Mouse (Mus musculus): ENCODE measurements at regions not wholly inside any gene's neighbourhood (a gene's known extent, or its start where the extent isn't known, plus 50 kb on each side); places are given as distances from the start of the nearest gene placed in this dataset.
"Not testable (repeated sequence)": the region's sequence is repeated elsewhere in the genome, so short reads cannot be mapped to it uniquely, and the experiment has no call there.

DNA sequence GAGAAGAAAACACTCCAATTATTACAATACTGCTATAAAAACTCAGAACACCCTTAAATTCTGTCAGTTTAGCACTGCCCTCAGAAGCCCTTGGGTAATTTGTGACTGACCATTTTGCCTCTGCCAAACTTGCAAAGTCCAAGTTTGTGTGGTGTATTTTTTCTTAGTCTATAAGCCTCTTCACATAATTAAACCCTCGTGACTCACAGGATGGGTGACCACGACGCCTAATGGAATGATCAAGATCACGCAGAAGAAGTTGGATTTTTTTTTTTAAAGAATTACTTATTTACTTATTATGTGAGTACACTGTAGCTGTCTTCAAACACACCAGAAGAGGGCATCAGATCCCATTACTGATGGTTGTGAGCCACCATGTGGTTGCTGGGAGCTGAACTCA, 214.4 kb upstream of the Smim15 start:
- DNase-seq = no peak

DNA sequence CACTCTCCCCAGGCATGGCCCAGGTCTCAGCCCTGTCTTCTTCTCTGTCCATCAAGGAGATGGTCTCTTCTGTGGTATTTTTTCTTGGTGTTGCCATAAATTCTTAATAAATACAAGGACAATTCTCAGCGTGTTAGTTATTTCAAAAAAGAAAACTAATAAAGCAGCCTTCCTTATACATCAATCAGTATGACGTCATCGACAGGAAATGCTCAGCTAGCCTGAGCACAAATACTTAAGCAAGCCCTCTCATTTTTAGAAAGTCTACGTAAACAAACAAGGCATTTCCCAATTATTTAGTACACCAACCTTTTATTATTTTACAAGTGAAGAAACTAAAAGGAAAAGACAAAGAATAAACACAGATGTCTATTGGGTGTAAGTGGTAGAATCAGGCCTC, 218.6 kb upstream of the Smim15 start:
- DNase-seq = no peak

GRCm38 (mm10) chr13:107823342-107823741, 220.9 kb upstream of the Smim15 start:
- no peak for DNase-seq

GRCm38 (mm10) chr13:107822198-107822597, 222.0 kb upstream of the Smim15 start:
- no peak for DNase-seq

DNA sequence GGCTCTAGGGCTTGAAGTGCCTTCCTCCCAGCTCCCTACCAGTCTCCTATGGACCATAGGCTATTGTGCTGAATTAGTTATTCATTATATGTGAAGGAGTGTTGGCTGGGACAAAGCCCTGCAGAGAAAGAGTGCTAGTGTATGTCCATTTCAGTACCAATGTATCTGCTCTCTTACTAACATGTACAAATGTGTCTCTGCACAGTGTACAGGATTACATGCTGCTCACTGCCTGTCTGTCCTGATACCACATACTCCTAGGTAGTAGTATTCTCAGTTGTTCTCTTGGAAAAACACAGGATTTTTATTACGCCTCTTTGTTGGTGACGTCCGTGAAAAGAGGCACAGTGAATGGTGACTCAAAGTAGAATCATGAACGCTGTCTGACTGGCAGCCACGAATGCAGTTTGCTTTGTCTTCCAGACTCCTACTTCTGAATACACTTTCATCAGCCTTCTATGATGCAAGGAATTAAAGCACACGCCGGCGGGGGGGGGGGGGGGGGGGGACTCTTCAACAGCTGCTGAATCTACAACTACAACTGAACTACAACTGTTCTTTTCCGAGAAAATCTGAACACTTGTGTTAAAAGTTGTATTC, 230.6 kb upstream of the Smim15 start:
- DNase-seq = no peak

DNA sequence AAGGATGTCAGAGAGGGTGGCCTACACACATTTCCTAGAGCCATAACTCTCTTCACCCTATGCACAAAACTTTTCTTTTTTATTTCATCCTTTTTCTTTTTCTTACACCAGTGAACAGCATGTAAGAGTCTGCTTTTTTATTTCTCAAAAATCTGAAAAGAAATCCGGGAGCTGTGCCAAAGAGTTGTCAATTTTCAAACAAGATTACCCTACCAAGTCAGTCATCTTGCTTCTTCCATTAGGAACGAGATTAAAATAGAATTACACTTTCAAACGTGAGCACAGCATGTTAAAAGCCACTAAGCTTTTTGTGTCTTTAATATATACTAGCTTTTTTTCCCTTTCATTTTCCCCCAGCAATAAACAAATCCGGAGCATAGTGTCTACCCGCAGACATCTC, 232.2 kb upstream of the Smim15 start:
- no peak for DNase-seq

GRCm38 (mm10) chr13:107810802-107811192, 233.4 kb upstream of the Smim15 start:
- DNase-seq = no peak

DNA sequence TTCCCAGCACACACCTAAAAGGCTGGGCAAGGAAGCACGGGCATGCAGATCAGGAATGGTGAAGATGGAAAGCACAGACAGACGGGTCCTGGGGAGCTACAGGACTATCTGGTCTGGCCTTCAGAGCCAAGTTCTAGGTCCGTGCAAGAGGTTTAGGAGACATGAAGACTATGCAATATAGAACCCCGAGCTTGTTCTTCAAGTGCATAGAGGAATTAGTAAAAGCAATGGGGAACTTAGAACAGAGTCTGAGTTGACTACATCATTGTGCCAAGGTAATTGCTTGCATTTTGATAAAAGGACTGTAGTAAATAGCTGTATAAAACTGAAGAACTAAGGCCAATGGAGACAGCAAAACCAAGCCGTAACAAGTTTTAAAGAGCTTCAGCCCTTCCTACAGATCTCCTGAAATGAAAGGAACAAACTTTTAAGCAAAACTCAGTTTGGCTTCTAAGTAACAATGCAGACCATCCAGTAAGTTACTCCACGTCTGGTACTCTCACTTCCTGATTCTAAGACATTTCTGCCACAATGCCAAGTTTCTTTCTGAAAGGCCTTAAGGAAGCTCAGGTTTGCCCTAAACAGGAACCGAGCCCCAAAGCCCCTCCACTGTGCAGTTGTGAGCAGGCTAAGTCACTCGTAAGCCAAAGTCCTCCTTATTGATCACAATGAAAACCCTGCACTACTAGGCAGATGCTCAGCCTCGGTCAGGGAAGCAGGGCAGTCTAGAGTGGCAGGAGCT, 234.0 kb upstream of the Smim15 start:
- no peak for DNase-seq

- no peak for DNase-seq
Observed at GRCm38 (mm10) chr13:107808961-107809360, 235.3 kb upstream of the Smim15 start.

DNA sequence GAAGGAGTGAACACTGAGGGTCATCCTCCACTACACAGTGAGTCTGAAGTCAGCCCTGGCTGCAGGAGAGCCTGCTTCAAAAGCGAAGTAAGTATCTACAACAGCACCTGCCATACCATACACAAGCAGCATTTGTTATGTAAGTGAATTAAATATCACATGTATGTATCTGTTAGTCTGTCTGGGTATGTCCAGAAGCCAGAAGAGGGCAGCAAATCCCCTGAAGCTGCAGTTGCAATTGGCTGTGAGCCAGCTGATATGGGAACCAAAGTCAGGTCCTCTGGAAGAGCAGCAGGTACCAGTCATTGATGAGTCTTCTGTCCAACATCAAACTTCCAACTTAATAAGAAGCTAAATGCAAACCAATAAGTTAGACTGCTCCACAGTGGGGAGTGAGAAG, 239.8 kb upstream of the Smim15 start:
- DNase-seq = no peak

- DNase-seq = no peak
Observed at GRCm38 (mm10) chr13:107799199-107799945, 244.9 kb upstream of the Smim15 start.

DNA sequence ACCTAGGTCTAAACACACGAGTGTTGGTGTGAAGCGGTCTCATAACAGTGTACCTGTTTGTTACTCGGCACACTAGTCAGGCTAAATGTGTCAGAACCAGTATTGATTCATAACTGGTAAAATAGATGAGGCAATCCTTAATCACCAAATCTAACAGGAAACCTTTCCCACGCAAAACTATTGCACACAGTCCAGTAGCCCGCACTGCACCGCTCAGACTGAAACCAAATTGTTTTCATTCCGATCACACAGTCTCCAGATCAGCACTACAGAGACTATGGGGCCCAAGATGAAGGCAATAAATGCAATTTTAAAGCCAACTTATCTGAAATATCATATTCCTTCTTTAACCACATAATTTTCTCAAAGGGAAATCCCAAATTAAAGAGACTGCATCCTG, 246.1 kb upstream of the Smim15 start:
- DNase-seq = no peak

DNA sequence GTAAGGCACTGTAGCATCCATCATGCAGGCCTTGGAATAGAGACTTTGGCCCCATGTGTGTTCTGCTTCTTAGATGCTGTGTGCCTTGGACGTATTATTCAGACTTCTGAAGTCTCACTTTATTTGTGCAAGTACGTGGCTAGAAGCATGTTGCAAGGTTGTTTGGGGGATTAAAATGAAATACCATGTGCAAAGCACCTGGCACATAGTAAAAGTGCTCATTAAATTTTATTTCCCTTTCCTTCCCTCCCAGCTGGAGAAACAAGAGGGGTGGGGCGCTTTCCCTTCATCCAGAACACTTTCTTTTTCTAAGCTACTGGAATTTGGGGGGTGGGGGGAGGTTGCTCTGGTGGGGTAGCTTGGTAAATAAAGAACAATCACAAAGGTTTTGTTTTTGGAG, 248.7 kb upstream of the Smim15 start:
- no peak for DNase-seq

GRCm38 (mm10) chr13:107791770-107792169, 252.5 kb upstream of the Smim15 start:
- no peak for DNase-seq

- DNase-seq = no peak
Observed at GRCm38 (mm10) chr13:107784971-107785370, 259.3 kb upstream of the Smim15 start.

DNA sequence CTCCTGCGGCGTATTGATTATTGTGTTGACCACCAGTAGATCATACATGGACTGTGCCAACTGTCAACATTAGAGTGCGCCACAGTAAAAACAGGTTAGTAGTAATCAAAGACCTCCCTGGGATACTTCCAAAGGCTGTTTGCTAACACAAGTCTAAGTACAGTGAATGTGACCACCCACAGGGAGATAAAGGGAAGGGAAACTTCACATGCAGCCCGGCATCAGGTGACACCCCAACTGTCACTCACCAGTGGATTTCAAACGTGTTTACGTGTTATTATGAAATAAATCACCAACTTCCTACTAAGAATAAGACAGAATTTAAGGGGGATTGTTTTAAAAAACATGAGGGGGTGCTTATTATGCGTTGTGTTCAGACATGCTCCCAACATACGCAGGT, 262.5 kb upstream of the Smim15 start:
- DNase-seq = no peak

- DNase-seq = no peak
Observed at GRCm38 (mm10) chr13:107781221-107781620, 263.0 kb upstream of the Smim15 start.

DNA sequence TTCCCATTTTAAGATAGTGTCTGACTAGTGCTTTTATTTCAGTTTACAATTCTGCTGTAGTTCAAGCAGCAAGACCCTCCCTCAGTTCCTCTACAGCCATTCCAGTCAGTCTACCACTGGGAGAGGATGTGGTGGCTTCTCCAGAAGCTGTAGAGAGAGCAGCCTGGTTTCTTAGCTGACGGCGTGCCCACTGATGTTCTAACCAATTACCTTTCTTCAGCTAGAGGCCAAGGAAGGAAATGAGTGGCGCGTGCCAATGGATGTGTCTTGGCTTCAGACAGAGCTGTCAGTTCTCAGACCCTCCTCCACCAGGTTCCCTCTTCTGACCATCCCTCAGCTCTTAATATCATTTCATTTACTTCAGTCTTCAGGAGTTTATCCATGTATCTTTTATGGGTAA, 264.7 kb upstream of the Smim15 start:
- no peak for DNase-seq

DNA sequence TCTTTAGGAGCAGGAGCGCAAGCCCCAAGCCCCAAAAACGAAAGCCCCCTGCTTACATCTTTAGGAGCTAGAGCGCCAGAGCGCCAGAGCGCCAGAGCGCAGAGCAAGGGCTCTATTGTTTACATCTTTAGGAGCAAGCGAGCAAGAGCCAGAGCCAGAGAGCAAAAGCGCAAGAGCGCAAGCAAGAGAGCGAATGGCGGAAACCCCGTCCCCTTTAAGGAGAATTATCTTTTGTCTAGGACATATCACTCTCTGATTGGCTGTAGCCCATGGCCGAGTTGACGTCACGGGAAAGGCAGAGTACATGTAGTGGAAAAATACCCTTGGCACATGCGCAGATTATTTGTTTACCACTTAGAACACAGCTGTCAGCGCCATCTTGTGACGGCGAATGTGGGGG, 269.7 kb upstream of the Smim15 start:
- DNase-seq = not testable (repeated sequence)

- DNase-seq = no peak
Observed at GRCm38 (mm10) chr13:107767262-107767624, 277.0 kb upstream of the Smim15 start.

DNA sequence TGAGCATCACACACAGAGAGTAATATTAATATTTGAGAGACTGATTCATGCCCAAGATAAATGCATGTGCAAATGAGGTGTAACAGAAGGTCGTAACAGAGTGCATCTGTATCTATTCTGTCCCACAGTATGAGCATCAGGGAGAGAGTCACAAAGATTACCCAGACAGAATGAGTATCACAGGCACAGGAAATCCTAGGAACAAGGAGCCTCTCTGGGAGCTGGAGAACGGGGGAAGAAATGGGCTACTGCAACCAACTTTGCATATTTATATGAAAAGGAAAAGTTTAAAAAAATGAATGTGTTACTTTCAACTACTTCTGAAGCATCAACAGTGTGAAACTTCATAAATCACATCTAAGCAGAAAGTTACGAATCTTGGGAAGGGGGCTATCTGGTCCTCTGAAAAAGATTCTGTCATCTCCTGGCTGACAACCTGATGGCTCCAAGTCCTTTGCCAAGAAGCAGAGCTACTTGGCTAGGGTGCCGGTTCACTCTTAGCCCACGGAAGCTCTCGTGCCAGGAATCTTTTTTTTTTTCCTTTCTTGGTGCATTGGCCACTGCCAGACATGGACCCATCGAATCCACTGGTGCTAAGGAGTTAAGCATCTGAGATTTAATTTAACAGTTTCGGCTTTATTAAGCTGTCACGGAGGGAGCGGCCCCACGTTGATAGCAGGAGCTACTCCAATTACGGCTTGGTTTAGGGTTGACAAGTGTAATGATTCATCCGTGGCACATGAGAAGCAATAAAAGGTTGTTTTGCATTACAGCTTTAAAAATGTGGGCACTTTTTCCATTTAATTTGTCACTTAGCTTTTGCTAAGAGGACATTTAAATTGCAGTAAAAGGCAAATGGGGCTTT, 277.6 kb upstream of the Smim15 start:
- DNase-seq = no peak

- DNase-seq = no peak
Observed at GRCm38 (mm10) chr13:107763911-107764310, 280.3 kb upstream of the Smim15 start.

- DNase-seq = no peak
Observed at GRCm38 (mm10) chr13:107760511-107760910, 283.7 kb upstream of the Smim15 start.
